Mouse (Mus musculus): ENCODE measurements at regions not wholly inside any gene's neighbourhood (a gene's known extent, or its start where the extent isn't known, plus 50 kb on each side); places are given as distances from the start of the nearest gene placed in this dataset.

DNA sequence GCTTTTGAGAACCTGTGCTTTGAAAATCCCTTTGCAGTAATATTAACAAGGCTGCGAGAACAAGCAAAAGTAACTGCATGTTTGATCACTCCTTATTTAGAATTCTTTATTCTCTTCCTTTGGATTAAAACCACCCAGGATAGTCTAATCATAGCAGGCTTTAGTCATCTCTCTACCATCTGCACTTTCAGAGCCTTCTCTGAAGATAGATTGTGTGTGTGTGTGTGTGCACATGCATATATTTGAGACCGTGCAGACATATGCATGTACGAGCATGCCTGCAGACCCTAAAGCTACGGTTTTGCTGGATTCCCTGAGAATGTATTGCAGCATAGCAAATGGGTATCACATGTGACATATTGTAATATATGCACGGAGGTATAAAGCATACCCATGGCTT lies 77.5 kb upstream of the Camk1g start:
- TF ChIP-seq CTCF (IDR thresholded peaks at IDR 0.05; ENCODE audit: low read depth, low read length) (no peak), POLR2A (IDR thresholded peaks at IDR 0.05; ENCODE audit: borderline replicate concordance, low read depth, low read length) (no peak)
